Mouse (Mus musculus) megakaryocyte, embryonic 14.5 days (primary cell): Measurements from ENCODE around the gene Znrd1.

Source experiments
- FLI1 ChIP-seq: IDR thresholded peaks from 2 replicates; pipeline ENCODE4 v1.6.1; 2012; ENCODE audit warnings: low read length, inconsistent platforms, mixed read lengths
- GATA1 ChIP-seq: IDR thresholded peaks from 3 replicates; pipeline ENCODE4 v1.6.1; 2012; ENCODE audit warnings: mixed read lengths, low read length, inconsistent platforms, borderline replicate concordance

DNA sequence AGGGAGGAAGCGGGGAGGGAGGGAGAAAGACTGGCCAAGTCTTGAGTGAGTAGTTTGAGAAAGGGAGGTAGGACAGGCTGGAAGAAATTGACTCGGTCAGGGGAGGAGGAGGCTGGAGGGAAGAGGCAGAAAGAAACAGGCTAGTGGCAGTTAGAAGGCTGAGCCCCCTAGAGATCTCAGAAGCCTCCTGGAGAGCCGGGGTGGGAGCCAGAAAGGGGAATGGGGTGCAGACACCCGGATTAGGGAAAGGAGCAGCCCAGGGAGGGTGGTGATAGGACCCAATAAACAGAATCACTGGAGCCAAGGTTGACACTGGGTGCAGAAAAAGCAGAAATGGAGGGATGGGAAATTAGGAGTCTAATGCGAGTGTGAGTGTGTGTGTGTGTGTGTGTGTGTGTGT is 14.7 kb downstream of the Znrd1 start:
- no peak for TF ChIP-seq FLI1
- no peak for TF ChIP-seq GATA1
